Mouse (Mus musculus) neural tube, embryonic 11.5 days (tissue): ENCODE data around the gene Pfkfb2. TPM values are rescaled to one million over a fixed set of nuclear protein-coding genes. Genes with fewer than 3 reads are reported as not detected.

Experiments
- polyA plus RNA-seq: library from polyadenylated mRNA; unstranded; fragments of >200 nt; fragmentation: Nextera tagmentation; extraction: Ambion mirVana; gene quantifications from 2 replicates; pipeline ENCODE4 v1.2.1, GENCODE M21; 2014

Gene Pfkfb2
- polyA plus RNA-seq, 1 experiment from 2014 or later = 9.3 TPM

Other genes with a start within 250 kb of the Pfkfb2 start
- gene Zp3r, start 99.6 kb downstream of the Pfkfb2 start, polyA plus RNA-seq = not detected in 2 replicates
- not detected in 2 replicates for gene C4bp, start 67.6 kb downstream of the Pfkfb2 start, polyA plus RNA-seq
- gene Gm29427, start 13.5 kb downstream of the Pfkfb2 start, polyA plus RNA-seq = not detected in 2 replicates
- gene Yod1, start 11.9 kb downstream of the Pfkfb2 start, polyA plus RNA-seq = 10.3 TPM in 2 replicates
- 0.32 and 1.0 TPM in 2 replicates for gene AA986860, start 2.7 kb upstream of the Pfkfb2 start, polyA plus RNA-seq
- 0.14 TPM in 1 of 2 replicates, not detected in the other for gene Fcamr, start 71.6 kb upstream of the Pfkfb2 start, polyA plus RNA-seq
- gene Pigr, start 97.4 kb upstream of the Pfkfb2 start, polyA plus RNA-seq = not detected in 2 replicates
- gene Fcmr, start 136.4 kb upstream of the Pfkfb2 start, polyA plus RNA-seq = not detected in 2 replicates
- not detected in 2 replicates for gene Il24, start 158.2 kb upstream of the Pfkfb2 start, polyA plus RNA-seq
- gene Il20, start 182.2 kb upstream of the Pfkfb2 start, polyA plus RNA-seq = not detected in 2 replicates
- gene Il19, start 210.9 kb upstream of the Pfkfb2 start, polyA plus RNA-seq = 0.23 TPM in 1 of 2 replicates, not detected in the other